Mouse (Mus musculus): ENCODE data around the gene Mpzl1.

Mpzl1 gene

GRCm38 (mm10) chr1:165587845-165588244 lies 46.5 kb downstream of the Mpzl1 start:
- in situ Hi-C loops (cut with MboI; ENCODE audit: unreplicated experiment in 2 of 2): loop anchor here in 1 of 2 experiments (5.0 to 25.0 kb wide), 3 partner anchors 49 to 567 kb away; no protein-coding TSS in a partner anchor

- in situ Hi-C loops (cut with MboI; ENCODE audit: unreplicated experiment in 2 of 2): loop anchor here in 1 of 2 experiments (5.0 to 25.0 kb wide), 3 partner anchors 51 to 568 kb away; no protein-coding TSS in a partner anchor
Observed at GRCm38 (mm10) chr1:165586366-165586765, 48.0 kb downstream of the Mpzl1 start.

DNA sequence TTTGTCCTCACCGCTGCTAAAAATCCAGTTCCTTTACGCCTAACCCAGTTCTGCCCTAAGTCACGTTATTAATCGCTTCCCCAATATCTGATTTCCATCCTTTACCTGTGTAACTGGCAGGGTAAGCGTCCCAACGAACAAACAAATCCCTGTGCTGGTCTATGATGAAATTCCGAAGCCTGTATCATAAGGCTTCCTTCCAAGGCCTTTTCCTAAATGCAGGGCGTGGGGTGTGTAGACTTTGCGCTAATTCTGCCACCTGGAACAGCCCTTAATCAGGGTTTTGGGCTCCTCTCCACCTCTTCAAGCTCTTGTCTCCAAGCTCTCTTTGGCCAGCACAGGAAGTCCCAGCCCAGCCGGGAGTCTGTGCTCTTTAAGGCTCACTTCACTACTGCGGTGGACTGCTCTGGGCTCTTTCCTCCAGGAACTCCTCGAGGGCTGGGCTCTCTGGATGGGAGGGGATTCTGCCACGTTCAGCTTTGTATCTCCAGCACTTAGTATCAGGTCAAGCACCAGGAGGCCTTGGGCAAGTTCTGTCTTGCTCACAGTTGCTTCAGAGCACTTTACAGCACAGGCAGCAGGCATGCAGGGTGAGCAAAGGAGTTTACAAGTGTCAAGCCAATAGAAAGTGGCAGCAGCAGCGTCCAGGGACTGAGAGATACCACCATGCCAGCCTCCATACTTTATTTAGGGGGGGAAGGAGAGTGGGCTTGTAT lies 48.8 kb downstream of the Mpzl1 start:
- in situ Hi-C loops (cut with MboI; ENCODE audit: unreplicated experiment in 2 of 2): loop anchor here in 1 of 2 experiments (5.0 to 25.0 kb wide), 3 partner anchors 52 to 569 kb away; no protein-coding TSS in a partner anchor

DNA sequence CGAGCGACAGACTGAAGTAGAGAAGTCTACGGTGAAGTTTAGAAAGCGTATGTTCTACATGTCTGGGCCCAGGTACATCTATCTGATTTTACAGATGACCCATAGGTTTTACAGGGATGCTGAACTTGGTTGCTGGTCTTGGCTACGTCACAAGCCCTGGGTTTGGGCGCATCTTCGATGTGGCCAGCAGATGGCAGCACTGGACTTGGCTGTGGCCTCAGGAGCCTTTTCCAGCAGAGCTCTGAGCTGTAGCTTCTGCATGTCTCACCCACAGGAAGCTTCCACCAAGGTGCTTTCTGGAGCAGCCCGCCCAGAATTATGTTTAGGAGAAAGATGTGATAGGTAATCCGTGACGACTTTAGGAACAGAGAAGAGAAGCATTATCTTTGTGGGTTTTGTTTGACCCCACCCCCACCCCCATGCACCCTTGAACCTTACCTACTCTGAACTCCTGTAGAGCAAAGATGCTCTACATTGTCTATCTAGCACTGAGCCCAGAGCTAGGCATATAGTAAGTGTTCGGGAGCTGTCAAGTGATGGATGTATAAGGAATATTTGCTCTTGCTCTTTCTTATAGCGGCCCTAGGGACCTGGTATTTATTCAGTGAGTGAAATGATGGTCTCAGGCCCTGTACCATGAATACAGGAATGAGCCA lies 50.7 kb downstream of the Mpzl1 start:
- in situ Hi-C loops (cut with MboI; ENCODE audit: unreplicated experiment in 2 of 2): loop anchor here (5.0 to 25.0 kb wide), 5 partner anchors 74 to 571 kb away; no protein-coding TSS in a partner anchor

GRCm38 (mm10) chr1:165581255-165581654 lies 53.1 kb downstream of the Mpzl1 start:
- in situ Hi-C loops (cut with MboI; ENCODE audit: unreplicated experiment in 2 of 2): loop anchor here (5.0 to 25.0 kb wide), 5 partner anchors 76 to 574 kb away; no protein-coding TSS in a partner anchor

DNA sequence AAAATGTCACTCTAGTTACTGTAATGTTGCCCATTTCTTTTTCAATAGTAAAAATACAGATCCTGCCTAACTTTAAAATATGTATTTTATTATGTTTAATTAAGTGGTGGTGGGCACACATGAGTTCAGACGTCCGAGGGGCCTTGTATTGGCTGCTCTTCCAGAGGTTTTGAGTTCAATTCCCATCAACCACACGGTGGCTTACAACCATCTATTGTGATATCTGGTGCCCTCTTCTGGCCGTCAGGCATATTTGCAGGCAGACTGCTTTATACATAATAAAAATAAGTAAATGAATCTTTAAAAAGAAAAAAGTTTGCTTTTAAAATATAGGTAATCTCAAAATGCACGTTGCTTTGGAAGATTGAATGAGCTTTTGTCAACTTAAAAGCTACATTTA lies 55.0 kb downstream of the Mpzl1 start:
- in situ Hi-C loops (cut with MboI; ENCODE audit: unreplicated experiment in 2 of 2): loop anchor here (10.0 to 25.0 kb wide), 5 partner anchors 195 to 475 kb away; no protein-coding TSS in a partner anchor

DNA sequence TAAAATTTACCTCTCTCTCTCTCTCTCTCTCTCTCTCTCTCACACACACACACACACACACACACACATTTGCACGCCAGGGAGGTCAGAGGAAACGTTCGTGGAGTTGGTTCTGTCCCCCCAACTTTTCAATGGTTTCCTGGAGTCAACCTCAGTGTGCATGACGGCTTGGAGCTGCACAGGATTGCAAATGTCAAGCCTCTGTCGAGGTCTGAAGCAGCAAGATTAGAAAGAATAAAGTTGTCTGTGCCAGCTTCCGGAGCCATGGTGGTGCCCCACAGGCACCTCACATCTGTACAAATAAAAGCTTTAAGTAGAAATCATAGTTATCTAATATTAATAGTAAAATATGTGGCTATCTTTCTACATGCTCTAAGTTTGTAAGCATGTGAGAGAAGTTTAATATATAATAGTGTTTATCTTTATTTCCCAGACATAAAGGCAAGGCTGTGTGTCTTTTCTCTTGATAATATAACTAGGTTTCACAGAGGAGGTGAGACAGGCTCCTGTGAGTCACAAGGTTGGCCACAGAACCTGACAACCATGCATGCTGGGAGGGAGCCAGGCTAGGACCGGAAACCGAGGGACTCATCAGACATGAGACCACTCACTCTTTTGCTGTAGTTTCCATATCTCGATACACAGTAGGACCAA lies 57.8 kb downstream of the Mpzl1 start:
- in situ Hi-C loops (cut with MboI; ENCODE audit: unreplicated experiment in 2 of 2): loop anchor here (10.0 to 25.0 kb wide), 5 partner anchors 192 to 472 kb away; no protein-coding TSS in a partner anchor

- in situ Hi-C loops (cut with MboI; ENCODE audit: unreplicated experiment in 2 of 2): loop anchor here (10.0 to 25.0 kb wide), 5 partner anchors 191 to 471 kb away; no protein-coding TSS in a partner anchor
Observed at GRCm38 (mm10) chr1:165576005-165576404, 58.3 kb downstream of the Mpzl1 start.

DNA sequence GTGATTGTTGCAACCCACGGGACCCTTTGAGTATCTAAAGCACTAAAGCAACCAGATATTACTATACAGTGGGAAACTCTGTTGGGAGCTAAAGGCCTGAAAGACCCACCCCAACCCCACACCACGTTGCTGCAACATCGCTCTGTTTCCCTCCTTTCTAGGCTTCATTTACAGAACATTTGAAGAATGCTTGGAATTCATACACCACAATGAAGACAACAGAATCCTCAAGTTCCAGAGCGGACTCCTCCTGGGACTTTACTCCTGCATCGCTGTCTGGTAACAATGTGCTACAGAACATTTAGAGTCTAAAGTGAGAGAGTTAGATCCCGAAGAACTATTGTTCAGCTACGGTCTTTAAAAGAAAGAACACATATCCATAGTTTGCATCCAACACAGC lies 66.9 kb downstream of the Mpzl1 start:
- in situ Hi-C loops (cut with MboI; ENCODE audit: unreplicated experiment in 2 of 2): no loop called here

GRCm38 (mm10) chr1:165565283-165565682 lies 69.1 kb downstream of the Mpzl1 start:
- in situ Hi-C loops (cut with MboI; ENCODE audit: unreplicated experiment in 2 of 2): no loop called here

GRCm38 (mm10) chr1:165559073-165559472 lies 75.3 kb downstream of the Mpzl1 start:
- in situ Hi-C loops (cut with MboI; ENCODE audit: unreplicated experiment in 2 of 2): no loop called here

DNA sequence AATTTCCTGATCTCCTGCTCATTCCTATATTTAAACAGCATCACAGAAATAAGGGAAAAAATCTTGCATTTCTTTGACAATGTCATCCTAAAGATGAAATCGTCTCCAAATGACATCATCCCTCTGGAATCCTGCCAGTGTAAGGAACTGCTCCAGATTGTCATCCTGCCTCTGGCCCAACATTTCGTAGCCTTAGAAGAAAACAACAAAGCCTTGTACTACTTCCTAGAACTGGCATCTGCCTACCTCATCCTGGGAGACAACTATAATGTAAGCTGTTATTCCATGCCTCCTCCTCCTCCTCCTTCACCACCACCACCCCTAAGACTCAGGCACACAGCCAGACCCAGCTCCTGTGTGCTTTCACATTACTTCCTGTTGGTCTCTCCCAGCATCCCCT lies 77.6 kb downstream of the Mpzl1 start:
- in situ Hi-C loops (cut with MboI; ENCODE audit: unreplicated experiment in 2 of 2): no loop called here
